Mouse (Mus musculus) embryonic fibroblast, embryonic 13.5 days (primary cell): ENCODE data around the gene 5730522E02Rik.

ENCODE experiments used
- CTCF ChIP-seq: IDR thresholded peaks from 2 replicates; pipeline ENCODE4 v1.5.1; 2011; ENCODE audit warnings: mild to moderate bottlenecking, control low read depth, low read length, moderate library complexity, borderline replicate concordance; ENCODE audit not compliant: insufficient read depth
- POLR2A ChIP-seq: IDR thresholded peaks from 2 replicates; pipeline ENCODE4 v1.6.1; 2011; ENCODE audit warnings: low read depth, mild to moderate bottlenecking, control low read depth, low read length, moderate library complexity

- TF ChIP-seq POLR2A = no peak
- TF ChIP-seq CTCF = no peak
These were observed 610.5 kb downstream of the 5730522E02Rik start for GRCm38 (mm10) chr11:25600030-25600429.
